Mouse (Mus musculus) ES-E14 (cell line): ENCODE results near the gene Dohh.

Experiments
- HCFC1 ChIP-seq: IDR thresholded peaks from 2 replicates; pipeline ENCODE4 v1.6.1; 2012; ENCODE audit warnings: low read length, inconsistent platforms, borderline replicate concordance; ENCODE audit not compliant: insufficient read depth
- MAFK ChIP-seq: IDR thresholded peaks from 2 replicates; pipeline ENCODE4 v1.6.1; 2014; ENCODE audit warnings: mild to moderate bottlenecking, low read depth, low read length, inconsistent platforms; ENCODE audit not compliant: insufficient read depth
- ZNF384 ChIP-seq: IDR thresholded peaks from 2 replicates; pipeline ENCODE4 v1.6.1; 2012; ENCODE audit warnings: low read depth, low read length, inconsistent platforms

DNA sequence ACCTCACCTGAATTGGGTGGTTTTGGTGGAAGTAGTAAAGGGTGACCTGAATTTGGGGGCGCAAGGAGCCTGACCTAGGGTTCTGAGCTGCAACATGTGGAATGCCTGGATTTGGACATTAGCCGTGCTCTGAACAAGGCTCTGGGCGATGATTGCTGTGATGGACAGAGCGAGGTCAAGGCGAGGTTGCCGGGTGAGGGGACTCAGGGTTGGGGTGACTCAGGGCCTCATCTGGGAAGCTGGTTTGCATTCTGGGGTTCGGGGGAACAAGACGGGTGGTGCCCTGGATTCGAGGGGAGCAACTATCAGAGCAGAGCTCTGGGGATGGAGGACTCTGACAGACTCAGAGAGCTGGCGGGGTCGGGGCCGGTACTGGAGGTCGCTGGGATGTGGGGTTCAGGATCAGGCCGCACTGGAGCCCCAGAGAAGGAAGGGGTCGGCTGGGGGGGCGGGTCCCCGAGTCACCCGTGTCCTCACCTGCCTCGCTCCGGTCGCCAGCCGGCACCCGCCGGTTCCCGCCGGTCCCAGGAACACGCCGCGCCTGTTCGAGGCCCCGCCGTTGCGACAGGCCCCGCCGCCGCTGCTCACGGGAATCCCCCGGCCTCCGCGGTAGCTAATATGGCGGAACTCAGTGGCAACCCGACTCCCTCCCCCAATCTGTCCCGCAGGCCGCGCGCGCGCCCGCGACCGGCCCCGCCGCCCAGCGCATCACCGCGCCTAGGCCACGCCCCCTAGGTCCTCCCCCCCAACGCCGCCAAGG is 6.3 kb upstream of the Dohh start, which contains the start of gene Fzr1:
- TF ChIP-seq HCFC1, result no peak
- TF ChIP-seq MAFK, result no peak
- no peak for TF ChIP-seq ZNF384
